Mouse (Mus musculus): ENCODE measurements around the gene Tex14.

- no peak for TF ChIP-seq CTCF (IDR thresholded peaks at IDR 0.05; ENCODE audit: insufficient read depth, low read length)
- no peak for TF ChIP-seq POLR2A (IDR thresholded peaks at IDR 0.05; ENCODE audit: borderline replicate concordance, extremely low read depth, low read depth, low read length)
These were observed 119.9 kb downstream of the Tex14 start for GRCm38 (mm10) chr11:87524780-87525179.
